Mouse (Mus musculus): ENCODE data around the gene Hist1h4h.
A peak's percentile ranks its signal among the peaks of the same experiment; 100 is the strongest.
"Not testable (repeated sequence)": the region's sequence is repeated elsewhere in the genome, so short reads cannot be mapped to it uniquely, and the experiment has no call there.

Hist1h4h gene

GRCm38 (mm10) chr13:23555839-23556416, 25.1 kb downstream of the Hist1h4h start:
- DNase-seq, result peak; percentile 75 to 89

DNA sequence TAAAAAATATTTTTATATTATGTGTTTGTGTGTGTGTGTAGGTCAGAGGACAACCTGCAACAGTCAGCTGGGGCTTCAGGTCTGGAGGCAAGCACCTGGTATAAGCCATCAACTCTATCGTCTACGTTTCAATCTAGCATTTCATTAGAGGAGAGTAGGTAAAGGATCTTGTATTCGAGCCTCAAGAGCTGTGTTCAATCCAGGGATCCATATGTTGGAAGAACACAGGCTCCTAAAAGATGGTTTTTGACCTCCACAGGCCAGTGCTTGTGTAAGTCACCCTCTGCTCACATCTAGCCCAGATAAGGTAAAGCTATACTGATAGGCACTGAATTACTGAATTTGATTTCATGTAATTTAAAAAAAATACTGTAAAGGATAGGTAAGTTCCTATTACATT, 26.1 kb downstream of the Hist1h4h start:
- no peak for DNase-seq

- DNase-seq, result not testable (repeated sequence)
Observed at GRCm38 (mm10) chr13:23560699-23561098, 29.8 kb downstream of the Hist1h4h start.

DNA sequence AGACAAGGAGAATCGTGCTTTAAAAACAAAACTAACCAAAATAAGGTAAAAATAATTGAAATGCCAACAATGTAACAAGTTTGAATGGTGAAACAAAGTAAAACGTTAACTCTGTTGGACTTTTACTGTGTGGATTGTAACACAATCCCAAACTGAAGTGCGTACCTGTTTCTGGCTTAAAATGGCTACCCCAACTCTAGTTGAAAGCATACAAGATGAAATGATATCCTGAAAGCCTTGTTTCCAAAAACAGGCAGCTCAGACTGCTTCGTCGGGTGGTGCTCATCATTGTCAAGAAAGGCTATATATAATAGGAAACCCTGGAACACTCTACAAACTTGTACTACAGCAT, 30.7 kb downstream of the Hist1h4h start:
- DNase-seq, result not testable (repeated sequence)

DNA sequence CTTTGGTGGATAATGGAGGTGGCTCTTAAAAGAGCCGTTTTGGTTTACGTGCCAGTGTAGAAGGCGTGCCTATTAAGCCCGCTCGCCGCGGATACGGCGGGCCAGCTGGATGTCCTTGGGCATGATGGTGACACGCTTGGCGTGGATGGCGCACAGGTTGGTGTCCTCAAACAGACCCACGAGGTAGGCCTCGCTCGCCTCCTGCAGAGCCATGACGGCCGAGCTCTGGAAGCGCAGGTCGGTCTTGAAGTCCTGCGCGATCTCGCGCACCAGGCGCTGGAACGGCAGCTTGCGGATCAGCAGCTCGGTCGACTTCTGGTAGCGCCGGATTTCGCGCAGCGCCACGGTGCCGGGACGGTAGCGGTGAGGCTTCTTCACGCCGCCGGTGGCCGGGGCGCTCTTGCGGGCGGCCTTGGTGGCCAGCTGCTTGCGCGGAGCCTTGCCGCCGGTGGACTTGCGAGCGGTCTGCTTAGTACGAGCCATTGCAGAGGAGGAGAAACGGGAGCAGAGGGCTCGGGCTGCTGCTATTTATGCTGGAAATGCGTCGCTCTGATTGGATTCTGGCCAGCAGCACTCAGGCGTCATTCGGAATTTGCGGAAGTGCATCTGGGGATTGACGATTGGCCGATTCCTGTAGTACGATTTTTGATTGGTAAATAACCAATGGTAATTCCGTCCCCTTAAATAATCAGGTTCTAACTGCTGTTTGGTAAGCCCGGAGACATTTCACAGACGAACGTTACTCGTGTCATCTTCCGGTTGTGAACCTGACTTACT, 31.2 kb downstream of the Hist1h4h start, which contains the start of gene Hist1h3e:
TSS of gene Hist1h3e (minus strand) at position 487 of the 777 bp plus-strand sequence.
- peak; percentile 92 to 95 for DNase-seq

- peak; percentile 36 to 53 for DNase-seq
Observed at GRCm38 (mm10) chr13:23562699-23563462, 32.0 kb downstream of the Hist1h4h start.

- DNase-seq, result no peak
Observed at GRCm38 (mm10) chr13:23564482-23564881, 33.6 kb downstream of the Hist1h4h start.

DNA sequence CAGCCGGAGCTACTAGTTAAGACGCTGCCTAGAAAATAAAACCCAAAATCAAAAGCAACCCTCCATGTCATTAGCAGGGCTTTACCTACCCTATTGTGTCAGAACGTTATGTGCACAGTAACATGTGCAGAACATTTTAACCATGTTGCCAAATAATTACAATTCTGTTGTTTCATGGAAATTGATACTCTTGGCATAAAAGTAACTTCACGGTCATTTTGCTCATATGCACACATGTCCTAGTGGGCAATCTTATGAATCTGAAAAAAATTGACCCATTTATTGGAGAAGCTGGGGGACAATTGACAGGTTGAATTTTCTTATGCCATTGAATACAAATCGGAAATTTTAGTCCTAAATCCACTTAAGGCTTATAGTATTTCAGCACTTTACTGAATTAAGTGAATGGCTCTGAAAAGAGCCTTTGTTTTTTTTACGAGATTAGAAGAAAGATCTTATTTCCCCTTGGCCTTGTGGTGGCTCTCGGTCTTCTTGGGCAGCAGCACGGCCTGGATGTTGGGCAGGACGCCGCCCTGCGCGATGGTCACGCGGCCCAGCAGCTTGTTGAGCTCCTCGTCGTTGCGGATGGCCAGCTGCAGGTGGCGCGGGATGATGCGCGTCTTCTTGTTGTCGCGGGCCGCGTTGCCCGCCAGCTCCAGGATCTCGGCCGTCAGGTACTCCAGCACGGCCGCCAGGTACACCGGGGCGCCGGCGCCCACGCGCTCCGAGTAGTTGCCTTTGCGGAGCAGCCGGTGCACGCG, 39.6 kb downstream of the Hist1h4h start:
- not testable (repeated sequence) for DNase-seq

GRCm38 (mm10) chr13:23571022-23571503, 40.2 kb downstream of the Hist1h4h start, which contains the start of the genes Hist1h2ae and Hist1h2bg:
TSS of gene Hist1h2ae (minus strand) at chr13:23571220.
TSS of gene Hist1h2bg (plus strand) at chr13:23571396.
- DNase-seq, result peak; percentile 46 to 85

DNA sequence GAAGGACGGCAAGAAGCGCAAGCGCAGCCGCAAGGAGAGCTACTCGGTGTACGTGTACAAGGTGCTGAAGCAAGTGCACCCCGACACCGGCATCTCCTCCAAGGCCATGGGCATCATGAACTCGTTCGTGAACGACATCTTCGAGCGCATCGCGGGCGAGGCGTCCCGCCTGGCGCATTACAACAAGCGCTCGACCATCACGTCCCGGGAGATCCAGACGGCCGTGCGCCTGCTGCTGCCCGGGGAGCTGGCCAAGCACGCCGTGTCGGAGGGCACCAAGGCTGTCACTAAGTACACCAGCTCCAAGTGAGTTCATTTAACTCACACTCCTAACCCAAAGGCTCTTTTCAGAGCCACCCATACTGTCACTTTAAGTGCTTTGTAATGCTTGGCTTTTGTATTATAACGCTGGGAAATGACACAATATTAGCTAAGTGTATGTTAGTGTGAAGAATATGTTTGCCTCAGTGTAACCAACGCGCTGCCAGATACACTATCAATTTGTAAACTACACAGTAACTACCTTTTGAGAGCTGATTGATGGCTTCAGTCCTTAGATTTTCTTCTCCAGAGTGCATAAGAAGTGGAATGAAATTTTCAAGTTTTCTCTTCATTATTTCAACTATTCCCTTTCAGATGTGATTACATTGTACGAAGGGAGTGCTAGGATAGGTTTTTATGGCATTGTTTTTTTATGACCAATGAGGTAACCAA, 40.8 kb downstream of the Hist1h4h start:
- not testable (repeated sequence) for DNase-seq

DNA sequence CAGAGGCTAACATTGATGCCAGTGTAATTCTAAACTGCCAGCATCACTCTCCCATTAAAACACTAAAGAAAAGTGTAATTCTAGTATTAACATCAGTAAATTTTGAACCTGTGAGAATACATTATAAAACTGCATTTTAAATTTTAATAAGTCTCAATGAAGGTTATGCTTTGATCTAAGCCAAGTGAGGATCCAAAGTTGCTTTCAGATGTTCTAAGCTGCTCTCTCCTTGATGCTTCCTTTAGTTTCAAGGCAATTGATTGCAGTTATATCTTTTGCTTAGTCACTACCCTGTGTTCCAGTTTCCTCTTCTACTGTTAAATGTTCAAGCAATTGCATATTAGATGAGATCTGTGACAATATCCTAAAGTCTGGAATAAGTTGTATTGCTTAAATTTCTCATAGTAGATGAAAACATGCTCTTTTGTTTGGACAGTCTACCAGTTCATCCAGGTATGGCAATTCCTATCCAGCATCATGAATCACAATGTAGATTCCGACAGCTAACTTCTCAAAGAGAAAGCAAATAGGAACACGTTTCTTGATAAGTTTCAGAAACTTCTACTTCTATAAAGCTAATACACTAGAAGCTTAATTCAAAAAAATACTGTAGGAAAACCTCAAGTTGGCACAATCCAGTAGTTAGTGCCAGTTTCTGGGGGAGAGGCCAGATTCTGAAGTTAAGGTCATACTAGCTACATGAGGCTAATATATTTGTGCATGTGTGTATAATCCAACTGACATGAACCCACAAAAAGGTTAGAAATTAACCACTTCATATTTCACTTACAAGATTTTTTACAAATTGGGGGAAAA, 41.6 kb downstream of the Hist1h4h start:
- no peak for DNase-seq

- not testable (repeated sequence) for DNase-seq
Observed at GRCm38 (mm10) chr13:23573034-23573897, 42.4 kb downstream of the Hist1h4h start.

GRCm38 (mm10) chr13:23573898-23574524, 43.2 kb downstream of the Hist1h4h start, which contains the start of the genes Hist1h2bf and Hist1h2ad:
TSS of gene Hist1h2bf (minus strand) at chr13:23574196.
TSS of gene Hist1h2ad (plus strand) at chr13:23574381.
- peak; percentile 82 to 90 for DNase-seq

- not testable (repeated sequence) for DNase-seq
Observed at GRCm38 (mm10) chr13:23574546-23575170, 43.8 kb downstream of the Hist1h4h start.

DNA sequence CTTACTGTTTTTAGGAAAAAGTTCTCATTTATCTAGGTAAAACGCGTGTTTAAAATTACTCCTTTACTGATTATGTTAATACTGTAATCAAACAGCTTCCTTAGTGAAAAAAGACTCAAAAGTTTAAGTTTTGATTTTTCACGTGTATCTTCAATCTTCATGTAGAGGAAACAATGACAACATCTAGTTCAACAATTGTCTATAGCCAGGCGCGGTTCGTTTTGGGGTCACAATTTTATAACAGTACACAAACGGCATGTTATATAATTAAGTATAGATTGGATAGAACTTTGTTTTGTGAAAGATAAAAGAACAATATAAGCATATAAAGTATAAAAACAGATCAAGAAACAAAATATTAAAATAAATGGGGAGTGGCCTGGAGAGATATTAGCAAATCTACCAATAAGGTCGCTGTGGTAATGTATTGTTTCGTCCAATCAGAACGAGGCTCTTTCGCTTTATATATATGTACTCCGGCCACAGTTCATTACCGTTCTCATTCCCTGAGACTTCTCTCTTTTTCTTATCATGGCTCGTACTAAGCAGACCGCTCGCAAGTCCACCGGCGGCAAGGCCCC, 44.5 kb downstream of the Hist1h4h start, which contains the start of gene Hist1h3d:
TSS of gene Hist1h3d (plus strand) at position 493 of the 581 bp plus-strand sequence.
- peak in 1 of 2 experiments; percentile 42 for DNase-seq

- not testable (repeated sequence) for DNase-seq
Observed at GRCm38 (mm10) chr13:23575864-23576313, 45.0 kb downstream of the Hist1h4h start.

DNA sequence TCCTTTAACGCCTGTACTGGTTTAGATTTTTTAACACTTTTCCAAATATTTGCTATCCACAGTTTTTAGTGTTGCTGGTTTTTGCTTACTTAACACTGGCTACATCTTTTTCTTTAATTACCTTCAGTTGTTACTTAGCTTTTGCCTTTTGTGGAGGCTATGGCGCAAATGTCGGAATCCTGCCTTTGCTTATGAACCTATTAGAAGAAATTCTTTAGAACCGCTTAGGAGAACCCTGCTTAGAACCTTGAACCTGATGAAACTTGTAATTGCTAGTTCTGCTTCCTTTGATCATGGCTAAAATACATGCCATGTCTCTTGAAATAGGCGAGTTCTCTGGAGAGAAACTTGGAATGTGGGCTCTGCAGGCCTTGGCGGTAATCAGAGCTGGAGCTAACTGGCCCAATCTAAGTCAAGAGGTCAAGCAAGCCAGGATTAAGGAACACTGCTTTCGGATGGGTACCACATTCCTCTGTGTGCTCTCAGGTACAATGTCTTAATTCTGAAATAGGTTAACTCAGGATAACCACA, 45.6 kb downstream of the Hist1h4h start:
- no peak for DNase-seq

All from kidney, postnatal 36 days (tissue).